Mouse (Mus musculus): Measurements from ENCODE around the gene Ccdc60. TPM values are rescaled to one million over a fixed set of nuclear protein-coding genes. Genes with fewer than 3 reads are reported as not detected.

Gene Ccdc60
- total and polyA plus RNA-seq, 3 experiments = not detected

DNA sequence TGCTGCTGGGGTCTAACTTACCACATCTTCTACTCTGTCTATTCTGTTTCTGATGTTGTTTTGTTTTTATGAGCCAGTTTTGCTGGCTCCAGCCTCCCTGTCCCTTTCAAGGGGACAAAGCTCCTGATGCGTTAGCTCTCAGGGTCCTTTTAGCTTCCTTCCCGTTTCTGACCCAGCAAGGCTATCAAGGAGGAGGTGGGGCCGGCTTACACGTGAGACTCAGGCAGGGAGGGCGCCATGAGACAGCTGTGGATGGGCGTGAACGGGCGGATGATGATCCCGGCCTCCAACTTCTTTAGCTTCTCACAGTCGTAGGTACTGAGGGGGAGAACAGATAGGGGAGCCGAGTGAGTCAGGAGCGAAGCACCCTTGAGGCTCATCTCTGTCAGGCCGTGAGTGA is 108.2 kb downstream of the Ccdc60 start:
- H3K9me3 ChIP-seq (replicated peaks; ENCODE audit: insufficient read depth, low read length) = no peaks in the 10 kb centered on the region
- no peak for TF ChIP-seq USF1 (IDR thresholded peaks at IDR 0.05; ENCODE audit: low read depth, low read length)
- TF ChIP-seq ETS1 (IDR thresholded peaks at IDR 0.05; ENCODE audit: low read depth, low read length) = no peak
- TF ChIP-seq BHLHE40 (IDR thresholded peaks at IDR 0.05; ENCODE audit: borderline replicate concordance, low read depth, low read length) = no peak
- TF ChIP-seq RAD21 (IDR thresholded peaks at IDR 0.05; ENCODE audit: low read depth, low read length) = no peak
- TF ChIP-seq EP300 (IDR thresholded peaks at IDR 0.05; ENCODE audit: low read depth in 1 of 2, low read length in 2 of 2) = no peak
- TF ChIP-seq CHD2 (IDR thresholded peaks at IDR 0.05; ENCODE audit: low read length) = no peak
- TF ChIP-seq TCF12 (IDR thresholded peaks at IDR 0.05; ENCODE audit: low read depth, low read length) = no peak
- TF ChIP-seq ELF1 (IDR thresholded peaks at IDR 0.05; ENCODE audit: low read depth, low read length) = no peak
- no peak for TF ChIP-seq RCOR1 (IDR thresholded peaks at IDR 0.05; ENCODE audit: low read depth, low read length)
- TF ChIP-seq TAL1 (IDR thresholded peaks at IDR 0.05; ENCODE audit: low read length) = no peak
- no peak overlapping the region for H3K27ac ChIP-seq (ENCODE audit: control insufficient read depth, low read depth, low read length)
- H3K4me1 ChIP-seq (ENCODE audit: control insufficient read depth in 1 of 2, insufficient read depth in 2 of 2, low read length in 2 of 2) = no peaks in the 10 kb centered on the region
- H3K4me3 ChIP-seq (ENCODE audit: control insufficient read depth in 1 of 2, insufficient read depth in 1 of 2, low read depth in 2 of 2, low read length in 2 of 2) = no peak overlapping the region
- no peak for DNase-seq (ENCODE audit: low read depth, low spot score)
- H3K9ac ChIP-seq (ENCODE audit: control insufficient read depth, low read depth, low read length, poor library complexity, severe bottlenecking) = no peak overlapping the region
- no peaks in the 10 kb centered on the region for H3K27me3 ChIP-seq (ENCODE audit: control insufficient read depth in 1 of 2, insufficient read depth in 2 of 2, low read length in 2 of 2)
- no peaks in the 10 kb centered on the region for H3K36me3 ChIP-seq (ENCODE audit: control insufficient read depth in 1 of 2, insufficient read depth in 2 of 2, low read length in 2 of 2)
- no peaks in the 10 kb centered on the region for H3K79me2 ChIP-seq (ENCODE audit: control insufficient read depth, insufficient read depth, low read length, poor library complexity)

DNA sequence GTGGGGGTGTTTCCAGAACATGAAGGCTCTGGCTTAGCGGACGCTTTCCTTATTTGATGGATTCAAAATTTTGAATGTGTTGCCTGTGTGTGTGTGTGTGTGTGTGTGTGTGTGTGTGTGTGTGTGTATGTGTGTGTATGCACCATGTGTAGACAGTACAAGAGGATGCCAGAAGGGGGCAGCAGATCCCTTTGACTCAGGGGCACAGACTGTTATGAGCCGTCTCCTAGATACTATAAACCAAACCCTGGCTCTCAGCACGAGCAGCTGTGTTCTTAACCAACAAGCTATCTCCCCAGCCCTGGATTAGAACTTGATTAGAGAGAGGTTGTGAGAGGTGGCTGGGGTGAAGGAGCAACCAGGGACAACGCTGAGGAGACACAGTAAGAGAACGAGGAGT is 117.1 kb downstream of the Ccdc60 start:
- DNase-seq (ENCODE audit: low read depth, low spot score) = no peak
- Histone ChIP-seq H3K9ac (ENCODE audit: control insufficient read depth, low read depth, low read length, poor library complexity, severe bottlenecking) (no peak overlapping the region), H3K36me3 (ENCODE audit: control insufficient read depth in 1 of 2, insufficient read depth in 2 of 2, low read length in 2 of 2) (no peaks in the 10 kb centered on the region), H3K4me1 (ENCODE audit: control insufficient read depth in 1 of 2, insufficient read depth in 2 of 2, low read length in 2 of 2) (no peaks in the 10 kb centered on the region), H3K27ac (ENCODE audit: control insufficient read depth, low read depth, low read length) (no peak overlapping the region), H3K27me3 (ENCODE audit: control insufficient read depth in 1 of 2, insufficient read depth in 2 of 2, low read length in 2 of 2) (no peaks in the 10 kb centered on the region), H3K4me3 (ENCODE audit: control insufficient read depth in 1 of 2, insufficient read depth in 1 of 2, low read depth in 2 of 2, low read length in 2 of 2) (no peak overlapping the region), H3K79me2 (ENCODE audit: control insufficient read depth, insufficient read depth, low read length, poor library complexity) (no peaks in the 10 kb centered on the region), H3K9me3 (replicated peaks; ENCODE audit: insufficient read depth, low read length) (no peaks in the 10 kb centered on the region)
- TF ChIP-seq GATA1 (IDR thresholded peaks at IDR 0.05; ENCODE audit: low read depth, low read length) (no peak), NRF1 (IDR thresholded peaks at IDR 0.05; ENCODE audit: insufficient read depth, low read depth, low read length, poor library complexity, severe bottlenecking) (no peak), SMC3 (IDR thresholded peaks at IDR 0.05; ENCODE audit: low read depth, low read length) (no peak), MXI1 (IDR thresholded peaks at IDR 0.05; ENCODE audit: low read depth, low read length) (no peak), SIN3A (IDR thresholded peaks at IDR 0.05; ENCODE audit: low read length) (no peak), CTCF (IDR thresholded peaks at IDR 0.05 in 2 of 3, conservative IDR thresholded peaks at IDR 0.05 in 1 of 3; ENCODE audit: control insufficient read depth in 1 of 3, insufficient read depth in 1 of 3, low read depth in 2 of 3, low read length in 3 of 3, poor library complexity in 1 of 3, severe bottlenecking in 1 of 3) (no peak), CHD2 (IDR thresholded peaks at IDR 0.05; ENCODE audit: low read length) (no peak), USF1 (IDR thresholded peaks at IDR 0.05; ENCODE audit: low read depth, low read length) (no peak), ELF1 (IDR thresholded peaks at IDR 0.05; ENCODE audit: low read depth, low read length) (no peak), POLR2A (IDR thresholded peaks at IDR 0.05; ENCODE audit: control insufficient read depth in 1 of 2, insufficient read depth in 1 of 2, low read depth in 1 of 2, low read length in 2 of 2, poor library complexity in 1 of 2) (no peak), MAX (IDR thresholded peaks at IDR 0.05; ENCODE audit: low read length) (no peak), HCFC1 (IDR thresholded peaks at IDR 0.05; ENCODE audit: low read depth, low read length) (no peak), EP300 (IDR thresholded peaks at IDR 0.05; ENCODE audit: low read depth in 1 of 2, low read length in 2 of 2) (no peak), ZC3H11A (IDR thresholded peaks at IDR 0.05; ENCODE audit: low read depth, low read length) (no peak), JUND (IDR thresholded peaks at IDR 0.05; ENCODE audit: low read depth, low read length) (no peak), TBP (IDR thresholded peaks at IDR 0.05; ENCODE audit: low read depth, low read length) (no peak), ZMIZ1 (IDR thresholded peaks at IDR 0.05; ENCODE audit: low read depth, low read length) (no peak), ZKSCAN1 (IDR thresholded peaks at IDR 0.05; ENCODE audit: low read depth, low read length) (no peak), E2F4 (IDR thresholded peaks at IDR 0.05; ENCODE audit: borderline replicate concordance, low read depth, low read length) (no peak)

All from MEL (cell line).